Mouse (Mus musculus): ENCODE data around the gene Gm17087.
A peak's percentile ranks its signal among the peaks of the same experiment; 100 is the strongest.

The Gm17087 gene

GRCm38 (mm10) chr17:8541974-8542538 lies 24.7 kb downstream of the Gm17087 start:
- DNase-seq = peak; percentile 29

DNA sequence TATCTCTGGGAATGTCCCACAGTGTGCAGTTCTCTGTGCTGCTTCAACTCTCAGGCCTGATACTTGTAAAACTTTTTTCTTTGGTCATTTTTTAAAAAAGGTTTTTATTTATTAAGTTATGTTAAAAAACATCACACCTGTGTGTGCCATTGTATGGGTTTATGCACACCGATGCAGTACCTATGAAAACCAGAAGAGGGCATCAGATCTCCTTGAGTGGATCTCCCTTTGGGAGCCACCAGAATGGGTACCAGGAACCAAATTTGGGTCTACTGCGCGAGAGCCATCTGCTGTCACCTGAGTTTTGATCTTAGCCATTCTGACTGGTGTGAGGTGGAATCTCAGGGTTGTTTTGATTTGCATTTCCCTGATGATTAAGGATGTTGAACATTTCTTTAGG lies 28.6 kb downstream of the Gm17087 start:
- peak in 1 of 2 experiments; percentile 41 for DNase-seq

- DNase-seq = peak in 1 of 2 experiments; percentile 47
Observed at GRCm38 (mm10) chr17:8536522-8536921, 30.2 kb downstream of the Gm17087 start.

GRCm38 (mm10) chr17:8533828-8534227 lies 32.9 kb downstream of the Gm17087 start:
- DNase-seq = peak in 1 of 2 experiments; percentile 49

GRCm38 (mm10) chr17:8532609-8533008 lies 34.1 kb downstream of the Gm17087 start:
- peak; percentile 65 to 67 for DNase-seq

DNA sequence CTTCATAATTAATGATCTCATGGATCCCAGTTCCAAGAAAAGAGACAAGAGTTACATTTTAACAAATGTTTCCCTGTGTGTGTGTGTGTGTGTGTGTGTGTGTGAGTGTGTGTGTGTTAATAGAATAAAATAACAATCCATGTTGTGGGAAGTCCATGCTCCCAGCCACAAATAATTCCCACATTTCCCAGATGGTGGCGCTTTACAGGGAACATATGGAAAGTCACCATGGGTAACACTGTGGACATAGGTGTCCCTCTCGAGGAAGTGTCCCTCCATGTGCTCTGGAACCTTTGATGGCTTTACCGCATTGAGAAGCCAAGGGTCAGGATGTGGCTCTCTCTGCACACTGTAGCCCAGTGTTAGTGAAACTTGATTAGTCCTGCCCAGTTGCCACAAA lies 38.1 kb downstream of the Gm17087 start:
- peak in 1 of 2 experiments; percentile 64 for DNase-seq

- DNase-seq = peak; percentile 69 to 82
Observed at GRCm38 (mm10) chr17:8526815-8527261, 39.9 kb downstream of the Gm17087 start.

GRCm38 (mm10) chr17:8525971-8526740 lies 40.6 kb downstream of the Gm17087 start:
- peak; percentile 70 to 79 for DNase-seq

DNA sequence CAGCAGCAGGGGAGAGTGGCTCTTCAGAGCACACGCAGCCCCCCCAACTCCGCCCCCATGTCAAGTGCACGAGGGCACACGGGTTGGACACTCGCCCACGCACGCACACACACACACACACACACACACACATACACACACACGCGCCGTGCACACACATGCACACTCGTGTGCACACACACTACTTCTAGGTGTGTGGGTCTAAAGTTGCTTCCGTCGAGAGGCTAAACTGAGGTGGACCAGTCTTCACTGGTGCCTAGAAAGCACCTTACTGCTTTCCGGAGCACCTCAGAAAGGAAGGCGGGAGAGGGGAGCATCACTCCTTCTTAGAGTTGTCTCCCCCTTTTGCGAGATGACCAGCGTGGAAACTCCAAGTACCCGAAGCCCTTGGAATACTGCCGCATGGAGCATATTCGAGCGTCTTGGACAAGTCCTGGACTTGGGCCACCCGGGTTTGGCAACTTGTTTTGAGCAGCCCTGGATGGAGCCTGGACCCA lies 41.5 kb downstream of the Gm17087 start, which contains the start of gene Pde10a:
Pde10a (plus strand) TSS at position 148 of the 497 bp plus-strand sequence.
- DNase-seq = peak; percentile 75 to 78

GRCm38 (mm10) chr17:8524387-8525165 lies 42.2 kb downstream of the Gm17087 start:
- DNase-seq = peak; percentile 90 to 94

DNA sequence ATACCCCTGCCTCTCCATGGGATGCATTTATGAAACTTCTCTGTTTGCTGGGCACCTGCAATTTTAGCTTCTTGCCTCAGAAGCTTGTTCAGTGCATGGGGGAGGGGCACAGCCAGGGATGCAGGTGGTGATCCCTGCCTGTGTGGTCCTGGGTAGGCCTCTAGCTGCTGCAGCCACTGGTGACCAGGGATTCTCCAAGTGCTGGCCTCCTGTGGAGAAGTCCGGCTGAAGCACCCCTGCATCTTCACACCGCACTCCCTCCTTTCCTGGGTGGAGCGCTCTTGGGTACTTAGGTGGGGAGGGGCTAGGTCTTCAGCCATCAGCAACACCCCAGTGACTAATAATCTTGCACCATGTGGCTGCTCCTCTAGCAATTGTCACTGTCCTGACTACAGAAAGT lies 42.8 kb downstream of the Gm17087 start:
- DNase-seq = peak in 1 of 2 experiments; percentile 63

- no peak for DNase-seq
Observed at GRCm38 (mm10) chr17:8516006-8516405, 50.7 kb downstream of the Gm17087 start.

All from cerebellum, postnatal 25 days (tissue).